Mouse (Mus musculus) heart, postnatal 25 days (tissue): Measurements from ENCODE around the gene Rplp2. TPM values are rescaled to one million over a fixed set of nuclear protein-coding genes. Genes with fewer than 3 reads are reported as not detected.
"Not testable (repeated sequence)": the region's sequence is repeated elsewhere in the genome, so short reads cannot be mapped to it uniquely, and the experiment has no call there.

ENCODE experiments used
- DNase-seq: peaks from one replicate; pipeline ENCODE4 v3.0.0; 2022; ENCODE audit warnings: low spot score
- intact Hi-C: fragments of 180-260 bp; cut with DNase I; formaldehyde crosslinking; loops from one replicate; pipeline ENCODE4 v1.15.1; 2025
- total RNA-seq, 2 experiments: library from RNA; stranded (reverse); gene quantifications; 2 replicates each; pipeline ENCODE4 v1.2.3; 2021

The Rplp2 gene
- 100 to 1,000 TPM; 862 to 950 TPM for total RNA-seq

- intact Hi-C loops: no loop called here
- peak; percentile 91 for DNase-seq
These were observed at the start of gene Rplp2 for GRCm38 (mm10) chr7:141447110-141447991. Gene Rplp2 (plus strand): TSS chr7:141447370.

- no peak for DNase-seq
- intact Hi-C loops: no loop called here
These were observed 43.9 kb upstream of the Rplp2 start for GRCm38 (mm10) chr7:141403305-141403704.

GRCm38 (mm10) chr7:141405466-141405865, 41.7 kb upstream of the Rplp2 start:
- intact Hi-C loops: no loop called here
- DNase-seq: no peak

GRCm38 (mm10) chr7:141407670-141408069, 39.5 kb upstream of the Rplp2 start:
- DNase-seq: not testable (repeated sequence)
- intact Hi-C loops: loop anchor here (2.0 kb wide), 1 partner anchor 117 kb away; no protein-coding TSS in a partner anchor

GRCm38 (mm10) chr7:141408833-141409232, 38.3 kb upstream of the Rplp2 start:
- DNase-seq: peak; percentile 58
- intact Hi-C loops: loop anchor here (1.0 to 2.0 kb wide), 2 partner anchors 28 to 116 kb away; partner anchors contain the start of gene Slc25a22

- DNase-seq: no peak
- intact Hi-C loops: loop anchor here (5.0 kb wide), 1 partner anchor 47 kb away; the partner anchor contains the start of gene Pnpla2
These were observed 36.5 kb upstream of the Rplp2 start for GRCm38 (mm10) chr7:141410631-141411030.

- intact Hi-C loops: loop anchor here (5.0 kb wide), 1 partner anchor 46 kb away; the partner anchor contains the start of gene Pnpla2
- DNase-seq: no peak
These were observed 35.5 kb upstream of the Rplp2 start for GRCm38 (mm10) chr7:141411667-141412066.

- DNase-seq: no peak
- intact Hi-C loops: loop anchor here (5.0 kb wide), 1 partner anchor 44 kb away; the partner anchor contains the start of gene Pnpla2
These were observed 33.8 kb upstream of the Rplp2 start for GRCm38 (mm10) chr7:141413331-141413730.

- peak; percentile 95 for DNase-seq
- intact Hi-C loops: loop anchor here (5.0 kb wide), 1 partner anchor 43 kb away; the partner anchor contains the start of gene Pnpla2
These were observed 33.2 kb upstream of the Rplp2 start, which contains the start of gene Gatd1 for GRCm38 (mm10) chr7:141413809-141414584. Gene Gatd1 (minus strand): TSS chr7:141414136.

- intact Hi-C loops: no loop called here
- no peak for DNase-seq
These were observed 30.9 kb upstream of the Rplp2 start for GRCm38 (mm10) chr7:141416144-141416841.

- intact Hi-C loops: no loop called here
- DNase-seq: no peak
These were observed 29.2 kb upstream of the Rplp2 start for GRCm38 (mm10) chr7:141417731-141418681.

- intact Hi-C loops: no loop called here
- DNase-seq: no peak
These were observed 28.2 kb upstream of the Rplp2 start for GRCm38 (mm10) chr7:141418970-141419369.

- intact Hi-C loops: no loop called here
- DNase-seq: no peak
These were observed 27.0 kb upstream of the Rplp2 start for GRCm38 (mm10) chr7:141420030-141420702.

- intact Hi-C loops: no loop called here
- no peak for DNase-seq
These were observed 23.4 kb upstream of the Rplp2 start for GRCm38 (mm10) chr7:141423811-141424210.

- intact Hi-C loops: no loop called here
- no peak for DNase-seq
These were observed 20.0 kb upstream of the Rplp2 start for GRCm38 (mm10) chr7:141426948-141427730.

GRCm38 (mm10) chr7:141428701-141429100, 18.5 kb upstream of the Rplp2 start:
- intact Hi-C loops: no loop called here
- DNase-seq: no peak

- no peak for DNase-seq
- intact Hi-C loops: no loop called here
These were observed 17.9 kb upstream of the Rplp2 start, which contains the start of gene Cend1 for GRCm38 (mm10) chr7:141429310-141429709. Gene Cend1 (minus strand): TSS chr7:141429491.
